Comparison of ENCODE assay signal across 8 mouse cellular contexts in genomic region chr12:86770261-86770670, GRCm38 (mm10). TPM values are rescaled to one million over a fixed set of nuclear protein-coding genes. Genes with fewer than 3 reads are reported as not detected.
DNase-seq lines count a peak whose midpoint lies in the region; ATAC-seq and TF ChIP-seq lines count a peak whose summit lies in the region.

No protein-coding gene starts in this region.

- no peak overlapping the region for H3K4me3 ChIP-seq in brown adipose tissue, adult 24 weeks (ENCODE audit: insufficient read depth, low read depth, low read length)
- H3K4me3 ChIP-seq in gastrocnemius, adult 2 months: no peak overlapping the region

- DNase-seq in left cerebral cortex, postnatal 10 days (ENCODE audit: extremely low spot score in 1 of 2, low spot score in 2 of 2): peak; percentile 31 to 87
- no peak for DNase-seq in left cerebral cortex, adult 11 months (ENCODE audit: low spot score)
- peak; percentile 82 for DNase-seq in gastrocnemius, adult 2 months
- DNase-seq in kidney, adult 18-20 months: peak; percentile 80
- DNase-seq in lung, postnatal 25 days (ENCODE audit: low spot score): peak; percentile 94
- no peak for DNase-seq in thymus, postnatal 4 days

- no peak for TF ChIP-seq CTCF in gastrocnemius, adult 2 months (IDR thresholded peaks at IDR 0.05)

- no peak for ATAC-seq in frontal cortex, adult (ENCODE audit: low TSS enrichment)

- H3K4me1 ChIP-seq in brown adipose tissue, adult 24 weeks (ENCODE audit: control insufficient read depth, insufficient read depth, insufficient read length, low read length): peaks cover 13% of the 10 kb centered on the region

- intact Hi-C loops in left cerebral cortex, postnatal 10 days (cut with DNase I): no loop called here
- intact Hi-C loops in gastrocnemius, adult 2 months (cut with DNase I): no loop called here

- peak overlapping the region; percentile 66 for H3K27ac ChIP-seq in brown adipose tissue, adult 24 weeks (replicated peaks; ENCODE audit: low read depth, low read length)
- peak overlapping the region; percentile 81 for H3K27ac ChIP-seq in gastrocnemius, adult 2 months

RNA-seq across cellular contexts. Expression of gene Lrrc74a, which starts 36.1 kb away (rescaled TPM):
- not detected for total RNA-seq in left cerebral cortex, postnatal 10 days (2021)
- not detected in 2 replicates for polyA plus RNA-seq in brown adipose tissue, adult 24 weeks (2012; ENCODE audit: insufficient read depth, insufficient read length, missing spikeins)
- total RNA-seq in gastrocnemius, adult 2 months (2021): not detected

RNA-seq across cellular contexts. Expression of gene Angel1, which starts 44.0 kb away (rescaled TPM):
- 1 to 10 TPM; 9.0 to 9.8 TPM for total RNA-seq in left cerebral cortex, postnatal 10 days (2021)
- polyA plus RNA-seq in brown adipose tissue, adult 24 weeks (2012; ENCODE audit: insufficient read depth, insufficient read length, missing spikeins): 2.2 and 2.9 TPM in 2 replicates
- 1 to 10 TPM; 3.9 to 4.8 TPM for total RNA-seq in gastrocnemius, adult 2 months (2021)

Comparison
In these comparisons a context has a peak if more than half of its experiments do, and no peak if none do; other contexts are left out.
1. DNase-seq: peak in left cerebral cortex, postnatal 10 days (2 of 2), gastrocnemius, adult 2 months (single experiment), kidney, adult 18-20 months (single experiment) and lung, postnatal 25 days (single experiment); none in left cerebral cortex, adult 11 months (single experiment) and thymus, postnatal 4 days (single experiment).